Mouse (Mus musculus) MEL (cell line): ENCODE results near the gene Kcna5. TPM values are rescaled to one million over a fixed set of nuclear protein-coding genes. Genes with fewer than 3 reads are reported as not detected.

ENCODE experiments used
- DNase-seq: peaks from one replicate; pipeline ENCODE4 v3.0.0; 2011; ENCODE audit warnings: low read depth, low spot score
- H3K27ac ChIP-seq: 2 replicates; pipeline ENCODE4 v1.5.1; 2012; ENCODE audit warnings: low read depth, mild to moderate bottlenecking, control low read depth, low read length, moderate library complexity; ENCODE audit not compliant: control insufficient read depth
- H3K27me3 ChIP-seq, 2 experiments: fragments of 150-350 bp in 1 of 2; sonication (generic) in 1 of 2; 2 replicates each; pipeline ENCODE4 v1.6.1; 2012; ENCODE audit warnings: low read length in 2 of 2, mild to moderate bottlenecking in 2 of 2, improper control_type of control experiment in 1 of 2, moderate library complexity in 1 of 2; ENCODE audit not compliant: insufficient read depth in 2 of 2, control insufficient read depth in 1 of 2
- H3K36me3 ChIP-seq, 2 experiments: 2 replicates each; pipeline ENCODE4 v1.6.1; 2012 to 2014; ENCODE audit warnings: low read length in 2 of 2, improper control_type of control experiment in 1 of 2, inconsistent platforms in 1 of 2, mild to moderate bottlenecking in 1 of 2; ENCODE audit not compliant: insufficient read depth in 2 of 2, control insufficient read depth in 1 of 2
- H3K4me1 ChIP-seq, 2 experiments: fragments of 150-350 bp in 1 of 2; sonication (generic) in 1 of 2; 2 replicates each; pipeline ENCODE4 v1.6.1; 2012; ENCODE audit warnings: low read length in 2 of 2, improper control_type of control experiment in 1 of 2, mild to moderate bottlenecking in 1 of 2; ENCODE audit not compliant: insufficient read depth in 2 of 2, control insufficient read depth in 1 of 2
- H3K4me3 ChIP-seq, 2 experiments: fragments of 150-350 bp in 1 of 2; sonication (generic) in 1 of 2; 2 replicates each; pipeline ENCODE4 v1.5.1; 2012; ENCODE audit warnings: low read depth in 2 of 2, low read length in 2 of 2, mild to moderate bottlenecking in 2 of 2, moderate library complexity in 2 of 2, control low read depth in 1 of 2, improper control_type of control experiment in 1 of 2; ENCODE audit not compliant: control insufficient read depth in 1 of 2, insufficient read depth in 1 of 2
- H3K79me2 ChIP-seq: 2 replicates; pipeline ENCODE4 v1.6.1; 2012; ENCODE audit warnings: mild to moderate bottlenecking, low read length, moderate library complexity; ENCODE audit not compliant: control insufficient read depth, poor library complexity, insufficient read depth
- H3K9ac ChIP-seq: 2 replicates; pipeline ENCODE4 v1.6.1; 2012; ENCODE audit warnings: low read depth, mild to moderate bottlenecking, control low read depth, low read length, moderate library complexity; ENCODE audit not compliant: control insufficient read depth, poor library complexity, severe bottlenecking
- H3K9me3 ChIP-seq: fragments of 150-350 bp; sonication (generic); replicated peaks from 2 replicates; pipeline ENCODE4 v1.6.1; 2012; ENCODE audit warnings: mild to moderate bottlenecking, low read length, improper control_type of control experiment, moderate library complexity; ENCODE audit not compliant: insufficient read depth
- CHD2 ChIP-seq: IDR thresholded peaks from 2 replicates; pipeline ENCODE4 v1.6.1; 2011; ENCODE audit warnings: low read length, improper control_type of control experiment
- CTCF ChIP-seq, 3 experiments: IDR thresholded peaks in 2 of 3; conservative IDR thresholded peaks in 1 of 3; 2 replicates each; pipeline ENCODE4 v1.5.1; 2011 to 2012; ENCODE audit warnings: low read length in 3 of 3, low read depth in 2 of 3, mild to moderate bottlenecking in 2 of 3, improper control_type of control experiment in 1 of 3, inconsistent platforms in 1 of 3, mixed read lengths in 1 of 3, moderate library complexity in 1 of 3; ENCODE audit not compliant: control insufficient read depth in 1 of 3, insufficient read depth in 1 of 3, poor library complexity in 1 of 3, severe bottlenecking in 1 of 3
- ELF1 ChIP-seq: IDR thresholded peaks from 2 replicates; pipeline ENCODE4 v1.6.1; 2014; ENCODE audit warnings: low read depth, mild to moderate bottlenecking, inconsistent platforms, low read length, improper control_type of control experiment, moderate library complexity
- HCFC1 ChIP-seq: IDR thresholded peaks from 2 replicates; pipeline ENCODE4 v1.6.1; 2012; ENCODE audit warnings: low read depth, mild to moderate bottlenecking, inconsistent platforms, low read length, improper control_type of control experiment, moderate library complexity
- KAT2A ChIP-seq: conservative IDR thresholded peaks from 2 replicates; pipeline ENCODE4 v1.6.1; 2012; ENCODE audit warnings: low read depth, low read length, improper control_type of control experiment, inconsistent platforms
- MAFK ChIP-seq: IDR thresholded peaks from 2 replicates; pipeline ENCODE4 v1.6.1; 2011; ENCODE audit warnings: low read depth, mild to moderate bottlenecking, low read length, improper control_type of control experiment, borderline replicate concordance
- MAX ChIP-seq: IDR thresholded peaks from 2 replicates; pipeline ENCODE4 v1.6.1; 2011; ENCODE audit warnings: low read length, improper control_type of control experiment
- MEF2A ChIP-seq: IDR thresholded peaks from 2 replicates; pipeline ENCODE4 v1.6.1; 2014; ENCODE audit warnings: low read depth, mild to moderate bottlenecking, inconsistent platforms, low read length, improper control_type of control experiment; ENCODE audit not compliant: poor library complexity, insufficient replicate concordance, severe bottlenecking; ENCODE audit errors: extremely low read depth
- MYC ChIP-seq: IDR thresholded peaks from 2 replicates; pipeline ENCODE4 v1.6.1; 2011; ENCODE audit warnings: low read depth, mild to moderate bottlenecking, low read length, improper control_type of control experiment, moderate library complexity
- NRF1 ChIP-seq: IDR thresholded peaks from 2 replicates; pipeline ENCODE4 v1.6.1; 2014; ENCODE audit warnings: low read depth, mild to moderate bottlenecking, inconsistent platforms, low read length, improper control_type of control experiment, moderate library complexity; ENCODE audit not compliant: poor library complexity, insufficient read depth, severe bottlenecking
- POLR2AphosphoS2 ChIP-seq: IDR thresholded peaks from 2 replicates; pipeline ENCODE4 v1.6.1; 2011; ENCODE audit warnings: low read length, improper control_type of control experiment
- POLR2AphosphoS5 ChIP-seq: IDR thresholded peaks from 2 replicates; pipeline ENCODE4 v1.6.1; 2012; ENCODE audit warnings: low read depth, borderline replicate concordance, mild to moderate bottlenecking, inconsistent platforms, low read length, moderate library complexity, mixed read lengths
- RCOR1 ChIP-seq: IDR thresholded peaks from 2 replicates; pipeline ENCODE4 v1.6.1; 2012; ENCODE audit warnings: low read depth, mild to moderate bottlenecking, inconsistent platforms, low read length, improper control_type of control experiment
- TCF12 ChIP-seq: IDR thresholded peaks from 2 replicates; pipeline ENCODE4 v1.6.1; 2014; ENCODE audit warnings: low read depth, mild to moderate bottlenecking, inconsistent platforms, low read length, improper control_type of control experiment, moderate library complexity
- UBTF ChIP-seq: IDR thresholded peaks from 2 replicates; pipeline ENCODE4 v1.6.1; 2012; ENCODE audit warnings: low read depth, mild to moderate bottlenecking, inconsistent platforms, low read length, improper control_type of control experiment, moderate library complexity, borderline replicate concordance; ENCODE audit not compliant: insufficient read depth
- USF1 ChIP-seq: IDR thresholded peaks from 2 replicates; pipeline ENCODE4 v1.6.1; 2014; ENCODE audit warnings: low read depth, mild to moderate bottlenecking, inconsistent platforms, low read length, improper control_type of control experiment, moderate library complexity
- USF2 ChIP-seq, 2 experiments: IDR thresholded peaks; 2 replicates each; pipeline ENCODE4 v1.6.1; 2011 to 2012; ENCODE audit warnings: improper control_type of control experiment in 2 of 2, low read length in 2 of 2, borderline replicate concordance in 1 of 2, inconsistent platforms in 1 of 2, low read depth in 1 of 2, mild to moderate bottlenecking in 1 of 2; ENCODE audit not compliant: insufficient read depth in 1 of 2
- ZC3H11A ChIP-seq: IDR thresholded peaks from 2 replicates; pipeline ENCODE4 v1.6.1; 2012; ENCODE audit warnings: low read depth, mild to moderate bottlenecking, inconsistent platforms, low read length, improper control_type of control experiment
- ZMIZ1 ChIP-seq: IDR thresholded peaks from 2 replicates; pipeline ENCODE4 v1.6.1; 2012; ENCODE audit warnings: low read depth, mild to moderate bottlenecking, inconsistent platforms, low read length, improper control_type of control experiment, moderate library complexity
- polyA plus RNA-seq, 2 experiments: library from polyadenylated mRNA; stranded (reverse) in 1 of 2; unstranded in 1 of 2; fragments of >175 nt in 1 of 2; fragments of >200 nt in 1 of 2; gene quantifications; 2 replicates each; pipeline versions ENCODE4 v1.2.1 to v1.2.4; 2012; ENCODE audit warnings: low replicate concordance in 2 of 2, low read depth in 1 of 2; ENCODE audit not compliant: insufficient read length in 2 of 2, insufficient read depth in 1 of 2, missing spikeins in 1 of 2
- total RNA-seq: library from RNA; depleted of rRNA; stranded (reverse); fragments of 300-350 nt; gene quantifications from 2 replicates; pipeline ENCODE4 v1.2.3, GENCODE M21; 2012

The Kcna5 gene
- total and polyA plus RNA-seq, 3 experiments = not detected

DNA sequence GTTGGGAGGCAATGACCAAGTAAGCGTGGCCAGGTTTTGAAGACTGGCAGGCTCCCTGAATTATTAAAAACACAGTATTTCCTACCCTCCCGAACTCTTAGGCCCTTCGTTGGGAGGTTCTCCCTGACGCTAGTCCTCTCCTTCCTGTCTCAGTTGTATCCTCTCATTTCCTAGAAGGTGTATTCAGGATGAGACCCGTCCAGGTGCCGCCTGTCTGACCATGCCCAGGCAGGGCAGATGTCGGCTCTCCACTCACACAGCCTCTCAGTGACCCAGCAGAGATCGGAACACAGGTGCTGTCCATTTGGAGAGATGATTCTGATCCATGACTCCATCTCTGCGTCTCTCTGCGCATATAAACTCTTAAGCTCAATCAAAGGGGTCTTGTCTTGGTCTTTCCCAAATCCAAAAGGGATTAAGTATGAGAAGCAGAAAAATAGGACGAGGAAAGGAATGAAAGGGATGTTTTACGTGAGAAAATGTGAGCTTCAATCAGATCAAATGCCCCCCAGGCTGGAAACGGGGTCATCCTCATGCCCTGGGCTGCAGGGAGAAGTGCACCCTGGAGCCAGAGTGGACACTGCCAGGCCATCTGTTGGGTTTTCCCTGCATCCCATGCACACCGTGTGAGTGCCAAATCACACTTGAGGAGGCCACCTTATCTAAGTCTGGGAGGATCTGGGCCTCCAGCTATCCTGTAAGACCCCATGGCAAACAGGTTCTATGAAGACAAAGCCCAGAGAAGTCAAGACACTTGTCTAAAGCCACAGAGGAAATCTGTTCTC is 33.0 kb upstream of the Kcna5 start:
- no peak overlapping the region for H3K9ac ChIP-seq

DNA sequence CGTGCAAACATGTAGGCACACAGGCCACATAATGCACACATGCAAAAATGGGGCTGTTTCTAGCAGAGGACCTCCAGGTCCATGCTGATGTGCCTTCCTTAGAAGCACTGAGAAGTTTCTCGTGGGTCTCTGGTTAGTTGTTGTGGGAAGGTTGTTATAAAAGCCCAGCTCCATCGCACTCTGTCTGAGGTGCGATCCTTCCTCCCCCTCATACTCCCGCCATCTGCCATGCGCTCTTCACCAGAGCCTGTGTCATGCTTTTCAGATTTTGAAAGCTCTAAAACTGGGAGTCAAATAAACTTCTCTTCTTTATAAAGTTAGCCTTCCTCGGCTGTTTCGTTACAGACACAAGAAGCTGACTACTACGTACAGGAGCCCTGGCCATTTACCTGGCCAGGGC is 32.1 kb upstream of the Kcna5 start:
- no peak overlapping the region for H3K9ac ChIP-seq
- H3K79me2 ChIP-seq = no peaks in the 10 kb centered on the region
- no peak for TF ChIP-seq CHD2
- TF ChIP-seq USF1 = no peak
- no peak for TF ChIP-seq MYC
- no peak for TF ChIP-seq ZMIZ1
- TF ChIP-seq RCOR1 = no peak
- TF ChIP-seq ELF1 = no peak
- no peak for TF ChIP-seq MAFK
- TF ChIP-seq POLR2AphosphoS2 = no peak
- TF ChIP-seq NRF1 = no peak
- no peak for TF ChIP-seq MAX
- TF ChIP-seq CTCF (IDR thresholded peaks at IDR 0.05 in 2 of 3, conservative IDR thresholded peaks at IDR 0.05 in 1 of 3; ENCODE audit: control insufficient read depth in 1 of 3, insufficient read depth in 1 of 3, low read depth in 2 of 3, low read length in 3 of 3, poor library complexity in 1 of 3, severe bottlenecking in 1 of 3) = no peak
- TF ChIP-seq MEF2A = no peak
- TF ChIP-seq KAT2A = no peak
- no peak for TF ChIP-seq USF2 (IDR thresholded peaks at IDR 0.05; ENCODE audit: borderline replicate concordance in 1 of 2, insufficient read depth in 1 of 2, low read depth in 1 of 2, low read length in 2 of 2)
- TF ChIP-seq ZC3H11A = no peak
- no peak for TF ChIP-seq HCFC1
- no peak for TF ChIP-seq UBTF
- no peak for TF ChIP-seq POLR2AphosphoS5
- H3K9me3 ChIP-seq = no peaks in the 10 kb centered on the region
- H3K27me3 ChIP-seq = no peaks in the 10 kb centered on the region
- DNase-seq = no peak
- H3K27ac ChIP-seq = no peak overlapping the region
- no peaks in the 10 kb centered on the region for H3K36me3 ChIP-seq
- H3K4me3 ChIP-seq = no peak overlapping the region
- H3K4me1 ChIP-seq = no peaks in the 10 kb centered on the region

More for the DNA sequence above, 33.0 kb upstream of the Kcna5 start:
- Histone ChIP-seq H3K27ac (no peak overlapping the region), H3K4me1 (no peaks in the 10 kb centered on the region), H3K9me3 (no peaks in the 10 kb centered on the region), H3K27me3 (no peaks in the 10 kb centered on the region), H3K79me2 (no peaks in the 10 kb centered on the region), H3K4me3 (no peak overlapping the region), H3K36me3 (no peaks in the 10 kb centered on the region)
- TF ChIP-seq MEF2A (no peak), TCF12 (no peak), ELF1 (no peak), POLR2AphosphoS5 (no peak), UBTF (no peak), USF2 (IDR thresholded peaks at IDR 0.05; ENCODE audit: borderline replicate concordance in 1 of 2, insufficient read depth in 1 of 2, low read depth in 1 of 2, low read length in 2 of 2) (no peak), USF1 (no peak)
- DNase-seq = no peak
